Mouse (Mus musculus): ENCODE results near the gene Gm49510. TPM values are rescaled to one million over a fixed set of nuclear protein-coding genes. Genes with fewer than 3 reads are reported as not detected.
A peak's percentile ranks its signal among the peaks of the same experiment; 100 is the strongest.

Gene Gm49510
- polyA plus RNA-seq, 1 experiment, result 0.08 TPM

DNA sequence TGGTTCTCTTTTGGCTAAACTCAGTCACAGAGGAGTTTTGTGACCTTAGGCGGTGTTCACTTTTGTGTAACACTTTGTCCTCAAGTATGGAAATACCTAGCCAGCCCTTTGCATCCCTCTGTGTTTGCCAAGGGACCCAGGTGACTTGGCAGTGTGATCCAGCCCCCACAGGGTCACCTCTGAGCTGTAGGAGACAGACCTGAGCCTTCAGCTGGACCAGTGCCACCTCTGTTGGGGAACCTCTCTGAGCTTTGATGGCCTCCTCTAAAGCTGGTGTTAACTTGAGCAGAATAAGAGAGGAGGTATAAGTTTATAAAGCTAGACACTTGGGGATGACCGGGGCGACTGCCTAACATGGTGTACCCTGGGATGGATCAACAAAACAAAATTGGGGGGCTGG is 49.4 kb downstream of the Gm49510 start:
- no peak overlapping the region for H3K27ac ChIP-seq (ENCODE audit: insufficient read depth, low read length)
- no peaks in the 10 kb centered on the region for H3K4me1 ChIP-seq (ENCODE audit: control insufficient read depth, insufficient read depth, low read length)
- TF ChIP-seq POLR2A (IDR thresholded peaks at IDR 0.05; ENCODE audit: extremely low read depth, insufficient read depth, low read length), result no peak
- no peak overlapping the region for H3K4me3 ChIP-seq (ENCODE audit: insufficient read depth, low read length)

DNA sequence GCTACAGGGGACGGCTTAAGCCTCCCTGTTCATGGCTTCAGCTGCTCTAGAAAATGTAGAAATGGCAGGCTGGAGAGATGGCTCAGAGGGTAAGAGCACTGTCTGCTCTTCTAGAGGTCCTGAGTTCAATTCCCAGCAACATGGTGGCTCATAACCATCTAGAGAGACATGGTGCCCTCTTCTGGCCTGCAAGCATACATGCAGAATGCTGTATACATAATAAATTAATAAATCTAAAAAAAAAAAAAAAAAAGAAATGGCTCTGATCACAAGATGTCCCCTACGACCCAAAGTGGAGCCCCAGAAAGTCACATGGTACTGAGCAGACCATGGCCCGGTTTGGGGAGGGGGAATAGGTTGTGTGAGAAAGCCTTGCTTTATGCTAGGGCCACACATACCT is 56.2 kb downstream of the Gm49510 start:
- TF ChIP-seq POLR2A (IDR thresholded peaks at IDR 0.05; ENCODE audit: extremely low read depth, insufficient read depth, low read length) (no peak), CTCF (IDR thresholded peaks at IDR 0.05; ENCODE audit: extremely low read depth, insufficient read depth, low read length) (no peak)
- H3K4me1 ChIP-seq (ENCODE audit: control insufficient read depth, insufficient read depth, low read length), result no peaks in the 10 kb centered on the region
- H3K4me3 ChIP-seq (ENCODE audit: insufficient read depth, low read length), result no peak overlapping the region
- H3K27ac ChIP-seq (ENCODE audit: insufficient read depth, low read length), result no peak overlapping the region

GRCm38 (mm10) chr15:78956351-78956750 is 56.9 kb downstream of the Gm49510 start:
- Histone ChIP-seq H3K4me1 (ENCODE audit: control insufficient read depth, insufficient read depth, low read length) (no peaks in the 10 kb centered on the region), H3K27ac (ENCODE audit: insufficient read depth, low read length) (no peak overlapping the region), H3K4me3 (ENCODE audit: insufficient read depth, low read length) (no peak overlapping the region)
- TF ChIP-seq CTCF (IDR thresholded peaks at IDR 0.05; ENCODE audit: extremely low read depth, insufficient read depth, low read length), result no peak
- TF ChIP-seq POLR2A (IDR thresholded peaks at IDR 0.05; ENCODE audit: extremely low read depth, insufficient read depth, low read length), result no peak

- TF ChIP-seq POLR2A (IDR thresholded peaks at IDR 0.05; ENCODE audit: extremely low read depth, insufficient read depth, low read length) (no peak), CTCF (IDR thresholded peaks at IDR 0.05; ENCODE audit: extremely low read depth, insufficient read depth, low read length) (no peak)
- H3K4me3 ChIP-seq (ENCODE audit: insufficient read depth, low read length), result no peak overlapping the region
- H3K27ac ChIP-seq (ENCODE audit: insufficient read depth, low read length), result no peak overlapping the region
- no peaks in the 10 kb centered on the region for H3K4me1 ChIP-seq (ENCODE audit: control insufficient read depth, insufficient read depth, low read length)
Observed at GRCm38 (mm10) chr15:78957021-78957420, 57.6 kb downstream of the Gm49510 start.

DNA sequence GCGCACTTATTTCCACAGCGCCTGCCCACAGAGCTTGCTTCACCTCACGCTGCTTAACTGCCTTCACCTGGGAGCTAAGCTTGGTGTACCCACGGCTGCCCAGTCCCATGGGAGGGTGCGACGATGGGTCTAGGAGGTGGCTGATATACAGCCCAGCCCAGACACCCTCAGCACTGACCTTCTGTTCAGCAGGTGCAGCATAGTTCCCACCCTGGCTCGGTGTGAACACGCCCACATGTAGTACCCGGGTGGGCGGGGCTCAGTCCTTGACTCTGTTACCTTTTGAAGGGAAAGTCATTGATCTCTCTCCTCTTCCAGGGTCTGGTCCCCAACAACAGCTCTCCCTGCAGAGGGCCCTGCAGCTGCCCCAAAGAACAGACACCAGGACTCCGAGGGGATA is 60.1 kb downstream of the Gm49510 start:
- TF ChIP-seq CTCF (IDR thresholded peaks at IDR 0.05; ENCODE audit: extremely low read depth, insufficient read depth, low read length), result no peak
- TF ChIP-seq POLR2A (IDR thresholded peaks at IDR 0.05; ENCODE audit: extremely low read depth, insufficient read depth, low read length), result no peak
- no peak overlapping the region for H3K27ac ChIP-seq (ENCODE audit: insufficient read depth, low read length)
- no peaks in the 10 kb centered on the region for H3K4me1 ChIP-seq (ENCODE audit: control insufficient read depth, insufficient read depth, low read length)

GRCm38 (mm10) chr15:78960088-78960487 is 60.6 kb downstream of the Gm49510 start:
- no peaks in the 10 kb centered on the region for H3K4me1 ChIP-seq (ENCODE audit: control insufficient read depth, insufficient read depth, low read length)
- no peak overlapping the region for H3K4me3 ChIP-seq (ENCODE audit: insufficient read depth, low read length)
- TF ChIP-seq CTCF (IDR thresholded peaks at IDR 0.05; ENCODE audit: extremely low read depth, insufficient read depth, low read length) (no peak), POLR2A (IDR thresholded peaks at IDR 0.05; ENCODE audit: extremely low read depth, insufficient read depth, low read length) (no peak)

More for the DNA sequence above, 60.1 kb downstream of the Gm49510 start:
- no peak overlapping the region for H3K4me3 ChIP-seq (ENCODE audit: insufficient read depth, low read length)

DNA sequence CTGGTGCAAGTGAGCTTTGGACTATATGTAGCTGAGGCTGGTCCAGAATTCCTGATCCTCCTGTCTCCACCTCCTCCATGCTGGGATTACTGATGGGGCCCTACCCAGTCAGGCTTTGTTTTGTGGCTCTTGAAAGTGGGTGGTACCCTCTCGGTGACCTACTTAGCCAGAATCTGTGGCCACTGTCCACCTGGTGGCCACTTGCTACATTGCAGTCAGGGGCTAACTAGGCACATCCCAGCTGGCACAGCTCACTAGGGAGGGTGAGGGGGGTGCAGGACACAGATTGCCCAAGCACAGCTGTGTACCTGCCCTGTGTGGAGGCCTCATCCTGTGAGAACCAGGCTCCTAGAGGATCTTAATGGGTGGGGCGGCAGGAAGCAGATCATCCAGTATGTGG is 63.4 kb downstream of the Gm49510 start:
- Histone ChIP-seq H3K4me1 (ENCODE audit: control insufficient read depth, insufficient read depth, low read length) (no peaks in the 10 kb centered on the region), H3K4me3 (ENCODE audit: insufficient read depth, low read length) (no peak overlapping the region), H3K27ac (ENCODE audit: insufficient read depth, low read length) (no peak overlapping the region)
- TF ChIP-seq POLR2A (IDR thresholded peaks at IDR 0.05; ENCODE audit: extremely low read depth, insufficient read depth, low read length) (no peak), CTCF (IDR thresholded peaks at IDR 0.05; ENCODE audit: extremely low read depth, insufficient read depth, low read length) (peak; percentile 49)

More at GRCm38 (mm10) chr15:78960088-78960487, 60.6 kb downstream of the Gm49510 start:
- H3K27ac ChIP-seq (ENCODE audit: insufficient read depth, low read length), result no peak overlapping the region

Other genes with a start within 250 kb of the Gm49510 start
- 59.2 and 65.2 TPM in 2 replicates for gene Elfn2, start 180.9 kb upstream of the Gm49510 start, polyA plus RNA-seq (2012; rRNA removed)
- 5.8 and 6.3 TPM in 2 replicates for gene Mfng, start 126.2 kb upstream of the Gm49510 start, polyA plus RNA-seq (2012; rRNA removed)
- gene Card10, start 96.6 kb upstream of the Gm49510 start, polyA plus RNA-seq (2012; rRNA removed), result 4.7 and 5.2 TPM in 2 replicates
- 23.3 and 28.1 TPM in 2 replicates for gene Cdc42ep1, start 57.0 kb upstream of the Gm49510 start, polyA plus RNA-seq (2012; rRNA removed)
- 0.34 and 0.35 TPM in 2 replicates for gene Lgals2, start 44.1 kb upstream of the Gm49510 start, polyA plus RNA-seq (2012; rRNA removed)
- gene Gga1, start 22.5 kb upstream of the Gm49510 start, polyA plus RNA-seq (2012; rRNA removed), result 72.6 and 73.0 TPM in 2 replicates
- 39.5 and 42.2 TPM in 2 replicates for gene Sh3bp1, start 101 bp downstream of the Gm49510 start, polyA plus RNA-seq (2012; rRNA removed)
- gene Pdxp, start 14.3 kb downstream of the Gm49510 start, polyA plus RNA-seq (2012; rRNA removed), result 226 and 238 TPM in 2 replicates
- 42.9 and 44.4 TPM in 2 replicates for gene Lgals1, start 27.1 kb downstream of the Gm49510 start, polyA plus RNA-seq (2012; rRNA removed)
- 38.9 and 39.5 TPM in 2 replicates for gene Nol12, start 35.3 kb downstream of the Gm49510 start, polyA plus RNA-seq (2012; rRNA removed)
- gene Triobp, start 48.1 kb downstream of the Gm49510 start, polyA plus RNA-seq (2012; rRNA removed), result 10.3 and 11.0 TPM in 2 replicates
- gene H1f0, start 128.8 kb downstream of the Gm49510 start, polyA plus RNA-seq (2012; rRNA removed), result 109 and 124 TPM in 2 replicates
- 0.26 and 0.38 TPM in 2 replicates for gene Galr3, start 142.2 kb downstream of the Gm49510 start, polyA plus RNA-seq (2012; rRNA removed)
- 26.5 and 28.2 TPM in 2 replicates for gene Ankrd54, start 163.2 kb downstream of the Gm49510 start, polyA plus RNA-seq (2012; rRNA removed)
- 86.8 and 93.0 TPM in 2 replicates for gene Eif3l, start 175.5 kb downstream of the Gm49510 start, polyA plus RNA-seq (2012; rRNA removed)
- gene Micall1, start 209.2 kb downstream of the Gm49510 start, polyA plus RNA-seq (2012; rRNA removed), result 25.0 and 27.6 TPM in 2 replicates
- 131 and 134 TPM in 2 replicates for gene Polr2f, start 241.3 kb downstream of the Gm49510 start, polyA plus RNA-seq (2012; rRNA removed)
- 16.5 and 17.1 TPM in 2 replicates for gene 1700088E04Rik, start 241.6 kb downstream of the Gm49510 start, polyA plus RNA-seq (2012; rRNA removed)

Data from cortical plate, adult 2 months (tissue).